Mouse (Mus musculus) lung, embryonic 16.5 days (tissue): ENCODE data around the gene Socs4. TPM values are rescaled to one million over a fixed set of nuclear protein-coding genes. Genes with fewer than 3 reads are reported as not detected.
A peak's percentile ranks its signal among the peaks of the same experiment; 100 is the strongest.
"Not testable (repeated sequence)": the region's sequence is repeated elsewhere in the genome, so short reads cannot be mapped to it uniquely, and the experiment has no call there.

Experiments
- ATAC-seq: fragments of 200-750 bp; cut with Nextera tagmentation; 2 replicates; pipeline ENCODE4 v1.8.0; 2017; ENCODE audit warnings: low read depth, mild to moderate bottlenecking, moderate library complexity
- H3K27ac ChIP-seq: fragments of 300-500 bp; sonication (generic); 2 replicates; pipeline ENCODE4 v1.5.1; 2014; ENCODE audit warnings: mild to moderate bottlenecking, control low read depth, low read length
- H3K27me3 ChIP-seq: fragments of 300-500 bp; sonication (generic); 2 replicates; pipeline ENCODE4 v1.6.1; 2014; ENCODE audit warnings: low read depth, low read length, mixed read lengths; ENCODE audit not compliant: control insufficient read depth, insufficient read depth
- H3K36me3 ChIP-seq: fragments of 300-500 bp; sonication (generic); 2 replicates; pipeline ENCODE4 v1.6.1; 2014; ENCODE audit warnings: low read length; ENCODE audit not compliant: control insufficient read depth, insufficient read depth
- H3K4me1 ChIP-seq: fragments of 300-500 bp; sonication (generic); replicated peaks from 2 replicates; pipeline ENCODE4 v1.6.1; 2014; ENCODE audit warnings: low read length, mixed read lengths; ENCODE audit not compliant: control insufficient read depth, insufficient read depth
- H3K4me2 ChIP-seq: fragments of 300-500 bp; sonication (generic); 2 replicates; pipeline ENCODE4 v1.6.1; 2014; ENCODE audit warnings: low read depth, low read length, control low read depth
- H3K4me3 ChIP-seq: fragments of 300-500 bp; sonication (generic); 2 replicates; pipeline ENCODE4 v1.5.1; 2014; ENCODE audit warnings: mild to moderate bottlenecking, low read length, control low read depth
- H3K9ac ChIP-seq: fragments of 300-500 bp; sonication (generic); 2 replicates; pipeline ENCODE4 v1.6.1; 2014; ENCODE audit warnings: low read length, control low read depth
- H3K9me3 ChIP-seq: fragments of 300-500 bp; sonication (generic); 2 replicates; pipeline ENCODE4 v1.6.1; 2016; ENCODE audit warnings: low read length; ENCODE audit not compliant: control insufficient read depth
- WGBS: fragments of 180-500 bp; shearing (Covaris S2); extraction: QIAGEN DNeasy Blood & Tissue Kit; methylation state at CpG from one replicate; pipeline ENCODE4 v1.1.7; 2014; 5-methylcytosine and 5-hydroxymethylcytosine counted together
- polyA plus RNA-seq: library from polyadenylated mRNA; unstranded; fragments of >200 nt; fragmentation: Nextera tagmentation; extraction: Ambion mirVana; gene quantifications from 2 replicates; pipeline ENCODE4 v1.2.1, GENCODE M21; 2015

The Socs4 gene
- polyA plus RNA-seq, 1 experiment from 2014 or later, result 2.8 TPM

DNA sequence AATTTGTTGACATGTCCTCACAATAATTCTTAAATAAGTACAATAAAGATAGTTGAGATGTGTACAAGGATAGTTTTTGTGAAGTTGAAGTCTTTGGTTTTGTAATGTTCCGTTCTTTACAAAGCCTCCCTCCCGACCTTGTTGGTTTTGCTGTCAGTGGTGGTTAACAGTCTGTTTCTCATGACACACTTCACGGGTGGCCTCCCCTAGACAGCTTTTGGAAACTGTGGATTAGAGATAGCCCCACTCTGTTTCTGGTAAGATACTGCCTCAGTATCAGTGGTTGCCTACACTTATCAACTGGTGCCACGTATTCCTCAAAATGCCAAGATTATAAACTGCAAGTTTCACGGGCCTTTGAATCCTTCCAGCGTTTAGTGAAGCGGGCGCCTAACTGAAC is 44.9 kb downstream of the Socs4 start:
- not testable (repeated sequence) for H3K4me2 ChIP-seq, H3K9ac ChIP-seq, H3K27me3 ChIP-seq, H3K9me3 ChIP-seq, H3K4me1 ChIP-seq, H3K4me3 ChIP-seq, H3K27ac ChIP-seq, ATAC-seq
- 93% methylated on average over 6 of the region's 8 CpGs for WGBS
- H3K36me3 ChIP-seq, result peaks cover 14% of the 10 kb centered on the region

DNA sequence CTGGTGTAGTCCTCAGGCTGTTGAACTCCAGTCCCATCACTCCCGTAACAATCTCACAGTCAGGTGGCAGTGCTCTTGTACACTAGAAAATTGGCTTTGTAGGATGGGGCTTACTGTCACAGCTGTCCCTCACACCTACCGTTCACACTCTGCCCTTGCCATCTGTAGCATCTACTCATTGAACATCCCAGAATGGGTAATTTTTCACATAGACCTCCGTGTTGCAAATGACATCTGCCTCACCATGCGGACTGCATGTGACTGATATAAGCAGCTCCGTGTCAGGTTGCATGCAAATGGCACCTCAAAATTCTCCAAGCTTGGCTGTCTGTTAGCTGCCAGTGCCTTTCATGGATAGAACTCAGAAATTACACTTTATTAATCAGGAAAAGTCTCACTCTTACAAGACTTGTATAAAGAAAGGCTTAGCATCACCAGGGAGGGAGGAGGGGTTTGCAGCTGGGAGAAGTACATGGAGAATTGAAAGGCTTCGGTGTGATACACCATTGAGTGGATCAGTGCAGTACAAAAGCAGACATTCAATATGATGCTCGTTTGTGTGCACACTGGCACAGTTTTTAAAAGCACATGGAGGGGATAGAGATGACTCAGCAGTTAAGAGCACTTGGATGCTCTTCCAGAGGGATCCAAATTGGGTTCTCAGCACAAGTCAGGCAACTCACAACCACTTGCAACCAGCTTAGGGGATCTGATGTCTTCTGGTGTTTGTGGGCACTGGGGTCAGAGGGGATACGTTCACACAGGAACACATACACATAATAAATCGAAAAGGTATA is 49.4 kb downstream of the Socs4 start:
- H3K9me3 ChIP-seq, result no peaks in the 10 kb centered on the region
- no peak for ATAC-seq
- H3K27ac ChIP-seq, result no peak overlapping the region
- peaks cover 3% of the 10 kb centered on the region for H3K36me3 ChIP-seq
- no peak overlapping the region for H3K4me2 ChIP-seq
- no peaks in the 10 kb centered on the region for H3K4me1 ChIP-seq
- no peaks in the 10 kb centered on the region for H3K27me3 ChIP-seq
- no peak overlapping the region for H3K4me3 ChIP-seq
- no peak overlapping the region for H3K9ac ChIP-seq
- WGBS, result 75% methylated on average over 9 of the region's 9 CpGs

DNA sequence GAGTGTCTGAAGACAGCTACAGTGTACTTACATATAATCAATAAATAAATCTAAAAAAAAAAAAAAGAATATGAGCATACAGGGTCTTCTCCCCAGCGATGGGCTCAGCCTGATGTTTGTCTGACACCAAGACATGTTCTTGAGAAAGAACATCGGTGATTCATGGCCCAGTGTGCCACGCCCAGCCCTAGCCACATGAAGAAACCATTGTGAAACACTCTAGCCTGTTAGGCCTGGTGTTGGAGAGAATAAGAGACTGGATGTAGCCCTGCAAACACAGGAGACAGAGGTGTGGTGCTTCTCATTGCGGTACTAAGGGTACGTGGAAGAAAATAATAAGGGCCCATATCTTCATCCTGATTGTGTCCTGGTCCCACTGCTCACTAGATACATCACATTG is 50.6 kb downstream of the Socs4 start:
- 89% methylated on average over 5 of the region's 5 CpGs for WGBS

DNA sequence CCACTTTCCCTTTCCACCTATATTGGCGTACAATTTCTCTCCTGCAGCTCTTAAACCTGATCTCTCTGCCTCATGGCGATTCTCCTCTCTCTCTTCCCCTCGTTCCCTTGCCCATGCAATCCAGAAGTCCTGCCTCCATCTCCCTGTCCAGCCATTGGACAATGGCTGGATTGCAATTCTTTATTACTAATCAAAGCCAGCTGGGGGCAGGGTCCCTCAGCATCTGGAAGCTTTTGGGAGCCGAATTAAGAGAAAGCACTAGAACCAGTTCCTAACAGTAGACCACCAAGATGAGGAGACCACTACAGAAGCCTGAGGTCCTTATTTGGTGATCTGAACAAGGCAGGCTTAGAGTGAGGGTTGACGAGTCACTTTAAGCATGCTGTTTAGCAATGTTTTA is 55.2 kb downstream of the Socs4 start:
- no peak overlapping the region for H3K4me2 ChIP-seq
- no peaks in the 10 kb centered on the region for H3K36me3 ChIP-seq
- H3K4me3 ChIP-seq, result no peak overlapping the region
- WGBS, result 63% methylated on average over 5 of the region's 5 CpGs
- no peaks in the 10 kb centered on the region for H3K9me3 ChIP-seq
- no peak overlapping the region for H3K9ac ChIP-seq
- no peak overlapping the region for H3K27ac ChIP-seq
- no peaks in the 10 kb centered on the region for H3K4me1 ChIP-seq
- no peaks in the 10 kb centered on the region for H3K27me3 ChIP-seq
- no peak for ATAC-seq

More for the DNA sequence above, 50.6 kb downstream of the Socs4 start:
- Histone ChIP-seq H3K4me3 (no peak overlapping the region), H3K9me3 (no peaks in the 10 kb centered on the region), H3K4me1 (no peaks in the 10 kb centered on the region), H3K4me2 (no peak overlapping the region), H3K36me3 (peaks cover 3% of the 10 kb centered on the region), H3K9ac (no peak overlapping the region), H3K27ac (no peak overlapping the region), H3K27me3 (no peaks in the 10 kb centered on the region)
- ATAC-seq, result no peak

DNA sequence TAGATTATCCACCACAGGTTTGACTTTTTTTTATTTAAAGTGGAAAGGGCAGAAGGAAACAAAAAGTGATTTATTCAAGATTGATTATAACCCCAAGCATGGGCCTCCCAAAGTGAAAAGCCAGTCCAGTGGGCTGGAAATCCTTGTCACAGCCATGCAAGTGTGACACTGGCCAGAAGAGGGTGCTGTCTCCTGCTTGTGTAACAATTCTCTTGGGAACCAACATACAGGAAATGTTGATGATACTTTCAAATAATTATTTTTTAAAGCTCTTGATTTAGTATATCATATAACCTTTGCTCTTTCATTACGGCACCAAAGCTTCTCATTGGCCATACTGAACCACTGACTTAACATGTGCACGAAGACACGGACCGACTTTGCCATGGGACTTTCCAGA is 58.1 kb downstream of the Socs4 start:
- 69% methylated on average over 4 of the region's 4 CpGs for WGBS

DNA sequence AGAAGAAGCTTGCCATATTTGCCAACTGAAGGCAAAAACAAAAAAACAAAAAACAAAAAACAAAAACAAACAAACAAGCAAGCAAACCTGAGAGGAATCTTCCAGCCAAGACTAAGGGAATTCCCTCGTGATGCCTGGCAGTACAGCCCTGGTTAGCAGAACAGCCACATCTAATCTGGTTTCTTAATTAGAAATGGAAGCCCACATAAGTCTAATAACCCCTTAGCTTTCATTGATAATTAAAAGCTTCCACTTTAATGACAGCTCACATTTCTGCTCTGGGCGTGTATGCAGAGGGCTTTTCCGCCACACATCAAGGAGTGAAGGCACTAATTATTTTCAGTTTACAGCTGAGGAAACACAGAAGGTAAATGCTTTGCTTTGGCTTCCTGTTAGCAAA is 58.6 kb downstream of the Socs4 start:
- Histone ChIP-seq H3K9ac (no peak overlapping the region), H3K36me3 (no peaks in the 10 kb centered on the region), H3K27me3 (no peaks in the 10 kb centered on the region), H3K4me2 (no peak overlapping the region), H3K4me1 (no peaks in the 10 kb centered on the region), H3K27ac (no peak overlapping the region), H3K9me3 (no peaks in the 10 kb centered on the region), H3K4me3 (no peak overlapping the region)
- no peak for ATAC-seq
- 80% methylated on average over 3 of the region's 3 CpGs for WGBS

More for the DNA sequence above, 58.1 kb downstream of the Socs4 start:
- H3K4me3 ChIP-seq, result no peak overlapping the region
- H3K9ac ChIP-seq, result no peak overlapping the region
- no peaks in the 10 kb centered on the region for H3K4me1 ChIP-seq
- no peak overlapping the region for H3K27ac ChIP-seq
- no peak for ATAC-seq
- H3K36me3 ChIP-seq, result no peaks in the 10 kb centered on the region
- H3K9me3 ChIP-seq, result no peaks in the 10 kb centered on the region
- no peaks in the 10 kb centered on the region for H3K27me3 ChIP-seq
- H3K4me2 ChIP-seq, result no peak overlapping the region

DNA sequence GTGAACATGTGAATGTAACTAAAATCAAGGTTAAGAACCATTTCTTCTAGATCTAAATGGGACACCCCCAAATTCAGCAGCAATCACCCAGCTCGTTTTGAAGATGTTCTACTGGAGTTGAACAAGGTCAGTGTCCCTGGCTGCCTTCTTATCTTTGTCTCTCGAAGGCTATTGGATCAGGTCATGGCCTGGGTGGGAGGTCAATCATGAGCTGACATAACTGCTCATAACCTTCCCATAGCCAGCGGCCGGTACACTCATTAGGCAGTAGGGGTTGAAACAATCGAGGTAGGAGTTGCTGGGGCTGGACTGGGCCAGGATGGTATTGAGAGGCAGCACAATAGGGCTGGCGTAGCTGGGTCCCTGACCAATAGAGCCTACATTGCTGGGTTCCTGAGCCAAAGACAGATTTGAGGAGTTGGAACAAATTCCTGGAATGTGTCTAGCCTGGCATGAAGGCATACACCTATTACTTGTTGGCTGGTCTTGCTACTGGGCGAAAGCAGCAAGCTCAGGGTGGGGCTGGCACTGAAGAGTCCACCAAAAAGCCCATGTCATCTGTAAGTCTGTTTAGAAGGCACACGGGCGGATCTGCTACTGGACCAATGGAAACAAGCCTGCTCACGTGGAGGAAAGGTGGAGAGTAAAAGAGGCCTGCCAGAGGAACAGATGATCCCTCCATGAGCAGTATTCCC is 63.6 kb downstream of the Socs4 start:
- Histone ChIP-seq H3K4me1 (no peaks in the 10 kb centered on the region), H3K9me3 (no peaks in the 10 kb centered on the region), H3K9ac (no peak overlapping the region), H3K4me3 (no peak overlapping the region), H3K27me3 (no peaks in the 10 kb centered on the region), H3K27ac (no peak overlapping the region), H3K4me2 (no peak overlapping the region), H3K36me3 (no peaks in the 10 kb centered on the region)
- 75% methylated on average over 10 of the region's 10 CpGs for WGBS
- no peak for ATAC-seq

DNA sequence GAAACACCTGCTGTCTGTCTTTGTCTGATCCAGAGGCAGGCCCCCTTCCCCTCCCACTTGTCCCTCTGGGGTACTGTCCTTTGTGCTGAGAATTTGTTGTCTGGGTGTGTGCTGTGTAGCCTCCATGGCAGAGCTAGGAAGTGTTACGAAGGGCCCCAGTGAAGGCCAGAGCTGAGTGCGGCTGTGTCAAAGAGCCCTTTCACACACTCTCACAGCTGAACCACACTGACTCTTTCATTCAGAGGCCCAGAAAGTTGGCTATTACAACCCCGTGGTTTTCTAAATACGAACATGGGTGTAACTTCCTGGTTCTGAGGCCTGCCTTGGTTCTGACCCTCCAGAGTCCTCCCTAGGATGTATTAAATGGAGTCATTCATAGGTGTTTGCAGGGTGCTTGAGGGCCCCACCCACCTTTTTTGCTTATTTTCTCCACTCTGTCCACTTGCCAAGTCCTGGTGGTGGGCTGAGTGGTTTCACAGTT is 65.1 kb downstream of the Socs4 start:
- 52% methylated on average over 4 of the region's 4 CpGs for WGBS
- Histone ChIP-seq H3K4me2 (no peak overlapping the region), H3K9ac (no peak overlapping the region), H3K9me3 (no peaks in the 10 kb centered on the region), H3K27ac (peak overlapping the region; percentile 11; the same call in 1 of the 2 replicates), H3K27me3 (no peaks in the 10 kb centered on the region), H3K4me3 (no peak overlapping the region), H3K36me3 (no peaks in the 10 kb centered on the region), H3K4me1 (no peaks in the 10 kb centered on the region)
- ATAC-seq, result peak; percentile 74
